Mouse (Mus musculus) layer of hippocampus, adult 9-10 months (tissue): ENCODE measurements at regions not wholly inside any gene's neighbourhood (a gene's known extent, or its start where the extent isn't known, plus 50 kb on each side); places are given as distances from the start of the nearest gene placed in this dataset.

Experiments used
- DNase-seq: peaks from one replicate; pipeline ENCODE4 v3.0.0; 2022; ENCODE audit warnings: low spot score

- no peak for DNase-seq
These were observed 211.3 kb downstream of the Ccdc91 start for GRCm38 (mm10) chr6:147686927-147687326.

GRCm38 (mm10) chr6:147698255-147698654, 222.6 kb downstream of the Ccdc91 start:
- DNase-seq = no peak

- no peak for DNase-seq
These were observed 223.8 kb downstream of the Ccdc91 start for GRCm38 (mm10) chr6:147699449-147699848.

- no peak for DNase-seq
These were observed 225.0 kb downstream of the Ccdc91 start for GRCm38 (mm10) chr6:147700629-147701028.

DNA sequence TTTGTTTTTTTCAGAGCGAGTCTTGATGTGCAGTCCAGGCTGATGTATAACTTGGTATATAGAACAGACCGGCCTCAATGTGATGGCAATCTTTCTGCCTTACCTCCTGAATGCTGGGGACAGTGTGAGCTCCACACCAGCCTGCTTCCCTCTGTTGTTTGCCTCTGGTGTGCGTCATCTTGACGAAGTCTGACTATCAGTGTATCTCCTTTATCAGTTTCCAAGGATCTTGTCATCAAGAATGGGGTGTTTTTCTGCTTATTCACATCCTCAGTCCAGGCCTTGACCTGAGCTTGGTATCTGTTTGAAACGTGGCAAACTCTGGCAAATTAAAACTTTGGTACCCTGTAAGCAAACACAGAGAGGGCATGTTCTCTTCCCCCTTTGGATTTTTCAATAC, 226.3 kb downstream of the Ccdc91 start:
- no peak for DNase-seq

DNA sequence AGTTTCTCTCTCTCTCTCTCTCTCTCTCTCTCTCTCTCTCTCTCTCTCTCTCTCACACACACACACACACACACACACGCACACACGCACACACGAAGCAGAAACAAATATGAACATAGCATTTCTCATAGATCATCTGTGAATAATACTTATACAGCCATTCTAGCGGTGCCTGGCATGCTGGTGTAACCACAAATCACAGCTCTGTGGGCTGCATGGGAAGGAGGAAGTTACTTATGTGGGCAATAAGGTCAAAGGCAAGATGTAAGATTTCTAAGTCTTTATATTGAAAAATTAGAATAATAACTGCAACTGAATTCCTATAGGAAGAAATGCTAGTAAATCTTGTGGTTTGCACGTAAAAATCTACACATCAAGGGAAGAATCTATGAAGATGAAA, 228.7 kb downstream of the Ccdc91 start:
- no peak for DNase-seq

DNA sequence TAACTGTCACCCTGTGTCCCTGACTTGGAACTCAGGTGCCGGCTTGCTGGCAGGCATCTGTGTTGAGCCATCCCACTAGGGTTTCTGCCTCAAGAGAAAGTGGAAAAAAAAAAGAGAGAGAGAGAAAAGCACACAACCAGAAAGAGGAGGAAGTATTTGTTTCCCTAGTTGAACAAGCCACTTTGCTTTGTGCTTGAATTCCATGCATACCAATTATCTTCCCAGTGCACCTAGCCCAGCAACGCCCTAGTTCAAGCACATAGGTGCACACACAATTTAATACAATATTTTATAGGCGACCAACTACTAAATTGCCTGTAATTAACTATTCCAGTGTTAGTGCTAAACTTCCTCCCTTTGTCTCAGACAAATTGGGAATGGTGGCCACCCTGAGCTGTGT, 230.3 kb downstream of the Ccdc91 start:
- no peak for DNase-seq

DNA sequence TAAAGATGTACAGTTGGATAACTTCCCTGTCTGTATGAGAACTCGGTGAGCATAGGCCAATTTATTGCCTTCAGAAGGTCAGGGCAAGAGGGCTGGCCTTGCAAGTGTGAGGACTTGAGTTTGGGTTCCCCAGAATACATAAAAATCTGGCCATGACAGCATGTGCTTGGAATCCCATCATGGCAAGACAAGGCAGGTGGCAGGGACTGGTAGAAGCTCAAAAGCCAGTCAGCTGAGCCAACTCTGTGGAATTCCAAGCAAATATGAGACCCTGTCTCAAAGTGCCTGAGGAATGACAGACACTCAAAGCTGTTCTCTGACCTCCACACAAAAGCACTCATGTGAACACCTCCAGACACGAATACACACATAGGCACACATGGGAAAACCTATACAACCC, 231.1 kb downstream of the Ccdc91 start:
- no peak for DNase-seq

DNA sequence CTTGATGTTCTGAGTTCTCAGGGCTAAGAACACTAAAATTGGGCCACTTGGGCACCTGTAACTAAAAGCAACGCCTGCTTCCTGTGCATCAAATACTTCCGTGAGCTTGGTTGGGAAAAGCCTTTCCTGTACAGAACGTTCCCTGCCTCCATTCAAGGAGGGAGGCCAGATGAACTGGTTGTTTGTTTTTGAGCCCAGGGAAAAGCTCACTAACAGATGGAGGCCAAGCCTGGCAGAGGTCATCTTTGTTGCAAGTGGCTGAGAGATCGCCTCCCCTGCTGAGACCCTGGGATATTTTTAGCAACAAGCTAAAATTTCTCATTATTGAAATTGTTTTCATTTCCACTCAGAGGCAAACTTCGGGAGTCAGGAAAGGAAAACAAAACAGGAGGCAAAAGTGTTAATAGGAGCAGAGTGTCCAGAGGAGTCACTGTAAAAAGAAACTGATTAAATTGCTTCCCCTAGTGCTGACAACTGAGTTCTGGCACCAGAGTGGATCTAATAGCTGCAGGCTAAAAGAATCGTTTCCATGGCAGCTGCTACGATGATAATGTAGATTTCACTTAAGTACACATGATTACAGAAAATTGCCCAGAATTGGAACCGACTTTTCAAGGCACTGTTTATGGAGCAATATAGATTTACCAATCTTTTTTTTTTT, 242.6 kb downstream of the Ccdc91 start:
- DNase-seq = peak; percentile 12

- DNase-seq = no peak
These were observed 243.3 kb downstream of the Ccdc91 start for GRCm38 (mm10) chr6:147718713-147719490.

- DNase-seq = no peak
These were observed 243.9 kb downstream of the Ccdc91 start for GRCm38 (mm10) chr6:147719539-147719938.

GRCm38 (mm10) chr6:147723336-147723735, 247.7 kb downstream of the Ccdc91 start:
- DNase-seq = no peak

DNA sequence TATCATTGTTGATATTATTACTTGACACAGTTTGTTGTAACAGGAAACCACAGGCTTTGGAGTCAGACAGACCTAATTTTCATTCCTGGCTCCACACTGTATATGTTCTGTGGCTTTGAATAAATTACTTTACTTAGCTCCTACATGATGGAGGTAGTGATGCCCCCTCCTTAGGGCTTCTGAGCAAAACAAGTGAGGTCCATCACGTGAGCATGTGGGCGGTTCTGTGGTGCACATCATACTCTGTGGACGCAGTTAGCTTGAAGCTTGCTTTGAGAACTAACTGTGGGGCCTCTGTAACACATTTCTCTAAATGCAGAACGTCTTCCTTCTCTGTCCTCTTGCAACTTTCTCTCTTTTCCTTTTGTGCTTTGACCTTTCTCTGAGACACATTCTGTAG, 251.4 kb downstream of the Ccdc91 start:
- no peak for DNase-seq

- no peak for DNase-seq
These were observed 252.3 kb downstream of the Ccdc91 start for GRCm38 (mm10) chr6:147727644-147728533.

- no peak for DNase-seq
These were observed 254.1 kb downstream of the Ccdc91 start for GRCm38 (mm10) chr6:147729721-147730120.

GRCm38 (mm10) chr6:147738621-147739325, 263.1 kb downstream of the Ccdc91 start:
- DNase-seq = no peak

DNA sequence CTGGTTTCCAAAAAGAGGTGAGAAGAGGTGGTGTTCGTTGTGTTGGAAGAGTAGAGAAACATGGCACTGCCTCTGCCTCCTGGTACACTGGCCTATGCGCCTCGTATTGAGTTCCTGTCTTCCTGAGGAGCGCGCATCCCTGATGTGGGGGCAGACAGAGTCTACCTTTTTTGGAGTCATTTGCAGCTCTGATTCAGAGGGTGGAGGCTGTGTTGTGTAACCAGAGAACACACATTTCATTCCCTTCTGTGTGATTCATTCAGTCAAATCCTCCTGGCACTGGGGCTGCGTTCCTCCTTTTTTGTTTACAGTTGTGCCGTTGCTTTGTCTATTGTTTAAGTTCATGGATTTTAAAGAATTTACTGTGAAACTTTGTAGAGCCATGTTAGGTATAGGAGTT, 265.8 kb downstream of the Ccdc91 start:
- DNase-seq = no peak

- DNase-seq = no peak
These were observed 268.5 kb downstream of the Ccdc91 start for GRCm38 (mm10) chr6:147744081-147744480.

DNA sequence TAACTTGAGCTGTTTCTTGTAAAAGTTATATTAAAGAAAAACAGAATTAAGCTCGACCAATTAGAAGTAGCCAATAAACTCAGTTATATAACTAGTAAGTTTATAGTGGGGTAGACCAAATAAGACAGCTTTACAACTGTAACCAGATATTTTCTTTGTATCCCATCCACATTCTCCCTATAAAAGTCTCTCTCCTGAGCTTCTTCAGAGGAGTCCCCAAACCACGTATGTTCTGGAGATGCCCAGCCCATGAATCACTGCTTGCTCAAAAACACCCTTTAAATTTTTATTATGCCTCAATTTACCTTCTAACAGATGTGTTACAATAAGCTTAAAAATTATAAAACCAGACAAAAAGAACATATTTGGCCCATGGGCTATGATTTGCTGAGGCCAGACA, 270.1 kb downstream of the Ccdc91 start:
- no peak for DNase-seq

- DNase-seq = no peak
These were observed 272.3 kb downstream of the Ccdc91 start for GRCm38 (mm10) chr6:147747945-147748344.

DNA sequence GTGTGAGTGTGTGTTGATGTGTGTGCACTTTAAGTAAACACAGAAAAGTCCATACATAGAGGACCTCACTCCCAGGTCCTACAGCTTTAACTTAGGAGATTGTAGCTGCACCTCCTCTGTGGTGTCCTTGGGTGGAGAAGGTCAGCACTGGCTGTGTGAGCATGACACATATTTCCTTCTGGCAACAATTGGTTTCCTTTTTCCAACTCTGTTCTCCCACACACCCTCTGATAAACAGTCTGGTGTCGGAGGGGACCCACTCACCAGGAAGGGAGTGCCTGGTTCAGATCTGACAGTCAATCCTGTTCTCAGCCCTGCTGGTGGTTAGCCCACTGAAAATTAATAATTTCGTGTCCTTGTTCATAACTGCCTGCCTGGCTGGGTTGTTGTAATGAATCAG, 276.7 kb downstream of the Ccdc91 start:
- DNase-seq = no peak

DNA sequence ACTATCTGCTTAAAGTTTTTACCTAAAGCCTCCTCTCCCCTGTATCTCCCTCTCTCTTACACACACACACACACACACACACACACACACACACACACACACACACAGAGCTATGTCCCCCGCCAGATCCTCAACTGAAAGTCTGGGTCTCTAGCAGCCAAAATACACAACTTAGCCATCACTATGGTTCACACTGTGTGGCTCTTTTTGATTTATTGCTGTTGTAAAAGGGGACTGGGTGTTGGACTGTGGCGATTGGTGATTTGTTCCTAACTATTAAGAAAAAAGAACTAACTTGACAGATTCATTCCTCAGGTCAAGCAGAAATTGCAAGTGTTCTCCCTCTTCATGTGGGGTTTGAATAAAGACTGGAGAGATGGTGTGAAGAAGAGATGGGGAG, 278.2 kb downstream of the Ccdc91 start:
- no peak for DNase-seq
